Mouse (Mus musculus) liver, embryonic 15.5 days (tissue): ENCODE measurements around the gene Tmem201. TPM values are rescaled to one million over a fixed set of nuclear protein-coding genes. Genes with fewer than 3 reads are reported as not detected.
"Not testable (repeated sequence)": the region's sequence is repeated elsewhere in the genome, so short reads cannot be mapped to it uniquely, and the experiment has no call there.

Source experiments
- ATAC-seq: fragments of 200-750 bp; cut with Nextera tagmentation; 2 replicates; pipeline ENCODE4 v1.8.0; 2017; ENCODE audit warnings: moderate number of reproducible peaks, mild to moderate bottlenecking, moderate library complexity; ENCODE audit not compliant: insufficient read depth
- H3K27ac ChIP-seq: fragments of 300-500 bp; sonication (generic); replicated peaks from 2 replicates; pipeline ENCODE4 v1.5.1; 2015; ENCODE audit warnings: mild to moderate bottlenecking, inconsistent platforms
- H3K27me3 ChIP-seq: fragments of 300-500 bp; sonication (generic); 2 replicates; pipeline ENCODE4 v1.6.1; 2015; ENCODE audit warnings: mild to moderate bottlenecking, inconsistent platforms
- H3K36me3 ChIP-seq: fragments of 300-500 bp; sonication (generic); replicated peaks from 2 replicates; pipeline ENCODE4 v1.6.1; 2015; ENCODE audit warnings: moderate library complexity, mild to moderate bottlenecking, inconsistent platforms
- H3K4me1 ChIP-seq: fragments of 300-500 bp; sonication (generic); replicated peaks from 2 replicates; pipeline ENCODE4 v1.6.1; 2015; ENCODE audit warnings: inconsistent platforms
- H3K4me2 ChIP-seq: fragments of 300-500 bp; sonication (generic); 2 replicates; pipeline ENCODE4 v1.6.1; 2015; ENCODE audit warnings: moderate library complexity, mild to moderate bottlenecking, inconsistent platforms
- H3K4me3 ChIP-seq: fragments of 300-500 bp; sonication (generic); replicated peaks from 2 replicates; pipeline ENCODE4 v1.5.1; 2015; ENCODE audit warnings: mild to moderate bottlenecking, inconsistent platforms
- H3K9ac ChIP-seq: fragments of 300-500 bp; sonication (generic); 2 replicates; pipeline ENCODE4 v1.6.1; 2015; ENCODE audit warnings: moderate library complexity, mild to moderate bottlenecking, inconsistent platforms
- H3K9me3 ChIP-seq: fragments of 300-500 bp; sonication (generic); replicated peaks from 2 replicates; pipeline ENCODE4 v1.6.1; 2016; ENCODE audit warnings: inconsistent platforms
- WGBS: fragments of 180-500 bp; shearing (Covaris S2); methylation state at CpG from one replicate; pipeline ENCODE4 v1.1.7; 2015; ENCODE audit warnings: mixed read lengths; ENCODE audit not compliant: insufficient replicate concordance; 5-methylcytosine and 5-hydroxymethylcytosine counted together
- polyA plus RNA-seq: library from polyadenylated mRNA; unstranded; fragments of >200 nt; fragmentation: Nextera tagmentation; extraction: Ambion mirVana; gene quantifications from 2 replicates; pipeline ENCODE4 v1.2.1, GENCODE M21; 2015

The Tmem201 gene
- polyA plus RNA-seq, 1 experiment from 2014 or later, result 6.6 TPM

DNA sequence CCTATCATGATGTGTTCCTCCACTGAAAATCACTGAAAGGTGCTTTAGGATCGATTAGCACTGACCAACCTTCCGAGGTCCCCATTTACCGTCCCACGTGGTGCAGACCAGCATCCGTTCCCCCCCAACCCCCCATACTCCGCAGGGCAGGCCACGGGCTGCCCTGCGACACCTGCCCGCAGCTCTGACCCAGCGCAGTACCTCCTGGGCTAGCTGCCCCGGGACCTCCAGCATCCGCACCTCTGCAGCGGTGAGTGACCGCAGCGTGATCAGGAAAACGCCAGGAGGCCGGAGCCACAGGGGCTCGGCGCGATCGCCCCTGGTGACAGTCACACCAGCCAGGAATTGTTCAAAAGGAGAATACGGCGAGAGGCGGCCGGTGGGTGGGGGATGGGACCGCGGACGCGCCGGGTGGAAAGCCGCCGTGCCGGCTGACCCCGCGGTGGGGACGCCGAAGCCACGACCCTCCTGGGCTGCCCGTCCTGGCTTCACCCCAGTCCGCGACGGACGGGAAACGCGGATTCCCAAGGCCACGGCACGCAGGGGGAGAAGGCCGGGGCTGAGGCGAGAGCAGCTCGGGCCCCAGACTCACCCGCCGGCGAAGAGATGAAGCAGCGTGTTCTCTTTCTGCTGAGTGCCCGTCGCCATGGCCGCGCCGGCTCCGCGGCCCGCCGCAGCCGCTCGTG is 35.7 kb upstream of the Tmem201 start:
- Histone ChIP-seq H3K27ac (peak overlapping the region; percentile 61), H3K4me2 (peak overlapping the region; percentile 92)

DNA sequence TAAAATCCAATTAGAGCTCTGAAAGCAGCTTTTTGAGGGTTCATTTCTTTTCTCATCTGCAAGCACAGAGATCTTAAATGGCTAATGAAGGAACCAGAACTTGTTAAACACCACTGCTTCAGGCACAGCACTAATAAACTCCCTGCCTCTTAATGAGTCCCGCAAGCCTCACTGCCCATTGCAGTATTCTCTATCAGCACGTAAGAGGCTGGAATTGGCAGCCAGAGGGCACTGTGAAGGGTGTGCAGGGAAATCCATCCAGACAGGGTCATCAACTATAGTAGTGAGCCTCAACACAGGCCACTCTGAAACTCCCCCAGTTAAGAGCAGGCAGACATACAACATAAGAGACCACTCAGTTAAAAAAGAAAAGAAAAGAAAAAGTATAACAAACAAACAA is 34.5 kb upstream of the Tmem201 start:
- WGBS, result 44% methylated on average over 2 of the region's 2 CpGs

More for the DNA sequence above, 35.7 kb upstream of the Tmem201 start:
- Histone ChIP-seq H3K4me3 (peak overlapping the region; percentile 63), H3K27me3 (peaks cover 37% of the 10 kb centered on the region), H3K9ac (peak overlapping the region; percentile 61), H3K9me3 (no peaks in the 10 kb centered on the region), H3K4me1 (peaks cover 32% of the 10 kb centered on the region), H3K36me3 (no peaks in the 10 kb centered on the region)
- under 1% methylated on average over 65 of the region's 65 CpGs for WGBS
- ATAC-seq, result peak; percentile 4

DNA sequence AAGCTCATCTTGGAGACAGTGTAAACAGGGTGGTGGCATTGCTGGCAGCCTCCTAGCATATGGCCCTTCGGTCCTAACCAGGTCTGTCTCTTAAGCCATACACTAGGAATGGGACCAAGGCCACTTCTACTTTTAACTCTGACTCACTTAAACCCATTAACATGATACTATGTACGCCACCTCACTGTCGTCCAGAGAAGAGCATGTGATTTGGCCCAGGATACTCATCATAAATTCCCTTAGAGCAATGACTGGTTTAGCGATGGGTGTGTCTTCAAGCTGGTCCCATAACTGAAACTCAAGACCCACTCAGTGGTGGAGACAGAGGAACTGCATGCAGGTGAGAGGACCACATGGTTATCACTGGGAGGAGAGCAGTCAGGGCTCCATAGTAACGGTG is 27.4 kb upstream of the Tmem201 start:
- H3K4me2 ChIP-seq, result no peak overlapping the region
- H3K4me1 ChIP-seq, result no peaks in the 10 kb centered on the region
- ATAC-seq, result no peak
- WGBS, result 76% methylated on average over 5 of the region's 5 CpGs
- H3K9ac ChIP-seq, result no peak overlapping the region
- no peak overlapping the region for H3K27ac ChIP-seq
- no peaks in the 10 kb centered on the region for H3K27me3 ChIP-seq
- H3K9me3 ChIP-seq, result no peaks in the 10 kb centered on the region
- H3K4me3 ChIP-seq, result no peak overlapping the region
- 0 out of 2 replicates have a peak, but pooled peaks cover 3% of the 10 kb centered on the region for H3K36me3 ChIP-seq

More for the DNA sequence above, 34.5 kb upstream of the Tmem201 start:
- Histone ChIP-seq H3K36me3 (no peaks in the 10 kb centered on the region), H3K4me2 (peak overlapping the region; percentile 92), H3K27ac (no peak overlapping the region), H3K27me3 (peaks cover 37% of the 10 kb centered on the region), H3K9me3 (no peaks in the 10 kb centered on the region), H3K4me1 (peaks cover 31% of the 10 kb centered on the region), H3K4me3 (peak overlapping the region; percentile 63; the same call in 1 of the 2 replicates), H3K9ac (no peak overlapping the region)
- ATAC-seq, result no peak

DNA sequence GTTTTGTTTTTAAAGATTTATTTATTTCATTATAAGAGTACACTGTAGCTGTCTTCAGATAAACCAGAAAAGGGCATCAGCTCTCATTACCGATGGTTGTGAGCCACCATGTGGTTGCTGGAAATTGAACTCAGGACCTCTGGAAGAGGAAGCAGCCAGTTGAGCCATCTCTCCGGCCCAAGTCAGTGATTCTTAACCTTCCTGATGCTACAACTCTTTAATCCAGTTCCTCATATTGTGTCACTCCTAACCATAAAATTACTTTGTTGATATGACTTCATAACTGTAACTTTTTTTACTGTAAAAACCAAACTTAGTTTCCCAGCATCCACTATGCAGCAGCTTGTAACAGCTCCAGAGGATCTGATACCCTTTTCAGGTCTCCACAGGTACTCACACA is 25.5 kb upstream of the Tmem201 start:
- no peaks in the 10 kb centered on the region for H3K27me3 ChIP-seq
- WGBS, result 40% methylated on average over 2 of the region's 2 CpGs
- H3K4me2 ChIP-seq, result no peak overlapping the region

DNA sequence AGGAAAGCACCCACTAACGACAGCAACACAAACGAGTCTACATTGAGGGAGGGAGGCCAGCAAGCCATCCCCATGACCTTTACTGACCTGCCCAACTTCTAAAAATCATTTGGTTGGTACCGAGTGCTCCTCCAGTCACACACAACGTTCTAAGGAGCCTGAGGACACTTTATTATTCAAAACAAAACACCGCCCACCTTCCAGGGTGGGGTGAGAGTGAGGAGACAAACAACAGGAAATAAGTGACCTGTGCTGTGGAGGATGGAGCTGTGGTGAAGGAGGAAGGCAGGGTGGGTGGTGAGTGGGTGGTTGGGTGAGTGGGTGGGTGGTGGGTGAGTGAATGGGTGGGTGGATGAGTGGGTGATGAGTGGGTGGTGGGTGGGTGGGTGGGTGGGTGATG is 21.7 kb upstream of the Tmem201 start:
- Histone ChIP-seq H3K27me3 (no peaks in the 10 kb centered on the region), H3K36me3 (0 out of 2 replicates have a peak, but pooled peaks cover 13% of the 10 kb centered on the region), H3K4me1 (no peaks in the 10 kb centered on the region), H3K9me3 (no peaks in the 10 kb centered on the region), H3K27ac (no peak overlapping the region), H3K4me3 (no peak overlapping the region), H3K4me2 (no peak overlapping the region), H3K9ac (no peak overlapping the region)
- ATAC-seq, result no peak
- WGBS, result 47% methylated on average over 5 of the region's 5 CpGs

More for the DNA sequence above, 25.5 kb upstream of the Tmem201 start:
- H3K27ac ChIP-seq, result no peak overlapping the region
- H3K9ac ChIP-seq, result no peak overlapping the region
- no peak overlapping the region for H3K4me3 ChIP-seq
- H3K4me1 ChIP-seq, result no peaks in the 10 kb centered on the region
- H3K36me3 ChIP-seq, result 0 out of 2 replicates have a peak, but pooled peaks cover 7% of the 10 kb centered on the region
- ATAC-seq, result no peak
- no peaks in the 10 kb centered on the region for H3K9me3 ChIP-seq

DNA sequence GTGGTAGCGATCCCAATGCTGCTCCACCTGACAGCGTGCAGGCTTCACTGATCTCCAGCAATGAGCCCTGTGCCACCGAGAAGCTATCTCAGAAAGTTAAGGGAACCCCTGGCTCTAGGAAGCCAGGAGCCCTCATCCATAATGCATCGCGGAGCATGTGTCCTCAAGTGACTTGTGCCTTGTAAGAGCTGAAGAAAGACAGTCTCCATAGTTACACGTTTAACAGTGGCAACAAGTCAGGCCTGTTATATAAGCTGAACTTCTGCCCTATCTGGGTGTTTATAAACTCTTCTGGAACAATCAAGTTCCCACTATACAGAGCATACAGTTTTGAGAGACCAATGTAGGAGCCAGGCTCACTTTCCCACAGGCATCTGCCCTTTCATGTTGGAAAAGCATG is 20.6 kb upstream of the Tmem201 start:
- WGBS, result 77% methylated on average over 6 of the region's 6 CpGs
- no peak for ATAC-seq
- H3K4me3 ChIP-seq, result no peak overlapping the region

DNA sequence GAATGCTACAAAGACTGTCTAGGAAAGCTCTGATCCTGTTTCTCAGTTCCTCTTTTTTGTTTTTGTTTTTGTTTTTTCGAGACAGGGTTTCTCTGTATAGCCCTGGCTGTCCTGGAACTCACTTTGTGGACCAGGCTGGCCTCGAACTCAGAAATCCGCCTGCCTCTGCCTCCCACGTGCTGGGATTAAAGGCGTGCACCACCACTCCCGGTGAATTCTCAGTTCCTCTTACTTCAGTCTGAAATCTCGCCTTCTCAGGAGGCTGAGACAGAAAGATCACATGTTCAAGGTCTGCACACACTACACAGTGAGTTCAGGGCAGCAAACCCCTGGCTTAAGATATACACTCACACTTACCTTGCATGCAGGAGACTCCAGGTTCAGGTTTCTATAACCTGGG is 18.7 kb upstream of the Tmem201 start:
- not testable (repeated sequence) for H3K27ac ChIP-seq, H3K4me1 ChIP-seq, H3K9me3 ChIP-seq, ATAC-seq, H3K27me3 ChIP-seq, H3K4me3 ChIP-seq, H3K4me2 ChIP-seq, H3K9ac ChIP-seq
- 58% methylated on average over 7 of the region's 7 CpGs for WGBS
- H3K36me3 ChIP-seq, result 0 out of 2 replicates have a peak, but pooled peaks cover 13% of the 10 kb centered on the region

More for the DNA sequence above, 20.6 kb upstream of the Tmem201 start:
- no peaks in the 10 kb centered on the region for H3K4me1 ChIP-seq
- no peak overlapping the region for H3K4me2 ChIP-seq
- no peak overlapping the region for H3K9ac ChIP-seq
- 0 out of 2 replicates have a peak, but pooled peaks cover 13% of the 10 kb centered on the region for H3K36me3 ChIP-seq
- no peak overlapping the region for H3K27ac ChIP-seq
- no peaks in the 10 kb centered on the region for H3K27me3 ChIP-seq
- H3K9me3 ChIP-seq, result no peaks in the 10 kb centered on the region

DNA sequence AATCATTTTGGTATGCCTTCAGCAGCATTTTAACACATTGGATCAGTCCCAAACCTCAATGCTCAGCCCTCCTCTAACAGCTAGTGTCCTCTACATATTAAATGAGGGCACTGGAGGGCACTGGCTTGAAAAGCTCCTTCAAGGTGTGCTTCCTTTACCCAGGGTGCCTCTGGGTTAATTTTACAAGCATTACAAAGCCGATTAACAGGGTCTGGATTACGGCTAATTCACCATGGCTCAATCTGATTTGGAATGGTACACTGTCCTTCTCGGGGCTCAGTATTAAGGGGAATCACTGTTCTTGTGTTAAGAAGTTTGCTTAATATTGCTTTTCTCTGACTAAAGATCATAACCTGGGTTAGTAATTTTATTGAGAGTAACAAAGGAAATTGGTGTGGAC is 15.0 kb upstream of the Tmem201 start:
- no peak for ATAC-seq
- no peak overlapping the region for H3K9ac ChIP-seq
- WGBS, result 63% methylated on average over 3 of the region's 3 CpGs
- H3K4me3 ChIP-seq, result no peak overlapping the region
- 0 out of 2 replicates have a peak, but pooled peaks cover 9% of the 10 kb centered on the region for H3K36me3 ChIP-seq
- no peak overlapping the region for H3K4me2 ChIP-seq
- H3K27ac ChIP-seq, result no peak overlapping the region
- H3K9me3 ChIP-seq, result no peaks in the 10 kb centered on the region
- H3K27me3 ChIP-seq, result no peaks in the 10 kb centered on the region
- H3K4me1 ChIP-seq, result 0 out of 2 replicates have a peak, but pooled peaks cover 4% of the 10 kb centered on the region

DNA sequence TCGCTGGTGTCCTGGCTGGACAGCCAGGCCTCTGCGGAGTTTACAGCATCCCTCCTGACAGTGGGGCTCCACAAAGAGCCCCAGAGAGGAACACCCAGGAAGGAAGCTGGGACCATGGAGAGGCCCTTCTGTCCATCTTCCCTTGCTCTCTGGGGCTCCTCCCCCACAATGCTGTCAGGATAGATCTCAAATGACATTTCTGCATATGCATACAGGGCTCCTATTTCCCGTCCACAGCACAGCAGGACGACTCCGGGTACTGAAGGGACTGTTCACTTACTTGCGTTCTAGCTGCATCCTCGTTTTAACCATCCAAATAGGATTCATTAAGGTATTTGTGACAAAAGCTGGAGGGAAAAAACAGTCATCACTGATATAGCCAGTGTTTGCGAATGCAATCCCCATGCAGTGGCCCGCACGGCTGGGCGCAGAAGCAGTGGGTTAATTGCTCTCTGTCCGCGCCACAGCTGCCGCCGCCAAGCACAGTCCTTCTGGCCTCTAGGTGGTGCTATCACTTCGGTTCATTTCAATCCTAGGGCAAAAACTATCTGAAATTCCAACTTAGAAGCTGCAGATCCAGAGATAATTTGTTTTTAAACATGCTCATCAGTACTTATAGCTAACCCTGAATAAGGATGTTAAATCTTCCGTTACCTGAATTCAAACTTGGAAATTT is 14.4 kb upstream of the Tmem201 start:
- WGBS, result 48% methylated on average over 17 of the region's 17 CpGs
- H3K27ac ChIP-seq, result no peak overlapping the region
- ATAC-seq, result no peak

DNA sequence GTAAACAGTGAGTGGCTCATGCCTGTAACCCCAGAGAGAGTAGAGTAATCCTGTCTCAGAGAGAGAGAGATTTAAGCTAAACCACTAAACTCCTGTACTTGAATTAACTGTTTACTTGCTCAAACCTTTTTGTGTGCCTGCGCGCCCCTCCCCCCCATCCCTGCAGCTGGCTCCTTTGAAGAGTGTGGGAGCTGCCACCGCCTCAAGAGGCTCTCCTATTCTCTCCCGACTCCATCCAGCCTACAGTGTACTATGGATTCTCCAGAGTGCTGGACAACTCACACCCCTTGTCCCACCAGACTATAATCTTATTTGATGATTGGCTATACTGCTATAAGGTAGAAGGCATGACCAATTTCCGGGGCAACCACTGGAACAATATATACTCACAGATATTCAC is 12.8 kb upstream of the Tmem201 start:
- Histone ChIP-seq H3K27ac (no peak overlapping the region), H3K4me2 (no peak overlapping the region), H3K9me3 (no peaks in the 10 kb centered on the region), H3K27me3 (no peaks in the 10 kb centered on the region), H3K4me3 (no peak overlapping the region), H3K36me3 (0 out of 2 replicates have a peak, but pooled peaks cover 8% of the 10 kb centered on the region), H3K4me1 (0 out of 2 replicates have a peak, but pooled peaks cover 4% of the 10 kb centered on the region), H3K9ac (no peak overlapping the region)
- ATAC-seq, result no peak
- WGBS, result 75% methylated on average over 5 of the region's 5 CpGs

More for the DNA sequence above, 14.4 kb upstream of the Tmem201 start:
- Histone ChIP-seq H3K9ac (no peak overlapping the region), H3K4me3 (no peak overlapping the region), H3K27me3 (no peaks in the 10 kb centered on the region), H3K9me3 (no peaks in the 10 kb centered on the region), H3K4me2 (no peak overlapping the region), H3K4me1 (0 out of 2 replicates have a peak, but pooled peaks cover 4% of the 10 kb centered on the region), H3K36me3 (0 out of 2 replicates have a peak, but pooled peaks cover 9% of the 10 kb centered on the region)

DNA sequence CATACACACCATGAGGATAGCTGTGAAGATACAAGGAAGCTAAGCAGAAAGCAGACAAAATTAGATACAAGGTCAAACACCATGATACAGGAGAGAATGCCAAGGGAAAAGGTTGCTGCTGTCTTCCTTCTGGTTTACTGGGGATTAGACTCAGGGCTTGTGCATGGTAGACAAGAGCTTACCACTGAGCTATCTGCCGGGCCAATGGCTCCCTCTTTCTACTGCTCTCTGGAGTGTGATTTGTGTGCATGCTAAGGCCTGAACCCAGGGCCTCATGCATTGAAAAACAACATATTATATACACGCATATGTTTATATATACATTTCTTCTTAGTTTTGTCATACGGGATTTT is 11.8 kb upstream of the Tmem201 start:
- not testable (repeated sequence) for ATAC-seq, H3K36me3 ChIP-seq, H3K27me3 ChIP-seq, H3K9ac ChIP-seq, H3K4me2 ChIP-seq, H3K4me3 ChIP-seq, H3K4me1 ChIP-seq, H3K9me3 ChIP-seq, H3K27ac ChIP-seq
- WGBS, result 72% methylated on average over 3 of the region's 3 CpGs
